In genomic region chr3:86538645-86539554, GRCm38 (mm10) we compare ENCODE assay signal across 8 mouse cellular contexts. TPM values are rescaled to one million over a fixed set of nuclear protein-coding genes. Genes with fewer than 3 reads are reported as not detected.
DNase-seq lines count a peak whose midpoint lies in the region; ATAC-seq and TF ChIP-seq lines count a peak whose summit lies in the region.

No protein-coding gene starts in this region.

- peaks cover 0 to 6% of the 10 kb centered on the region in 2 experiments; a peak in 1 of 4 replicates for H3K4me1 ChIP-seq in heart, embryonic 14.5 days (ENCODE audit: control insufficient read depth in 2 of 2, insufficient read depth in 2 of 2, low read length in 2 of 2)
- H3K4me1 ChIP-seq in embryonic facial prominence, embryonic 11.5 days (ENCODE audit: control insufficient read depth, insufficient read depth, low read length): no peaks in the 10 kb centered on the region
- peaks cover 14% of the 10 kb centered on the region for H3K4me1 ChIP-seq in limb, embryonic 14.5 days (ENCODE audit: control insufficient read depth, insufficient read depth, low read length)
- H3K4me1 ChIP-seq in cerebellum, adult 2 months (ENCODE audit: control insufficient read depth, insufficient read depth, low read length): no peaks in the 10 kb centered on the region

- TF ChIP-seq POLR2A in limb, embryonic 14.5 days (IDR thresholded peaks at IDR 0.05; ENCODE audit: borderline replicate concordance, extremely low read depth, insufficient read depth, insufficient read length): no peak
- TF ChIP-seq POLR2A in cerebellum, adult 2 months (IDR thresholded peaks at IDR 0.05; ENCODE audit: borderline replicate concordance, insufficient read depth, low read length): no peak

- H3K9ac ChIP-seq in heart, embryonic 14.5 days (ENCODE audit: low read length): no peak overlapping the region
- no peak overlapping the region for H3K9ac ChIP-seq in embryonic facial prominence, embryonic 11.5 days (replicated peaks; ENCODE audit: low read length)
- H3K9ac ChIP-seq in limb, embryonic 14.5 days (ENCODE audit: low read depth, low read length, severe bottlenecking): peak overlapping the region; percentile 41; the same call in 1 of the 2 replicates

- 34% methylated on average over 13 of the region's 13 CpGs for WGBS in heart, embryonic 14.5 days
- WGBS in embryonic facial prominence, embryonic 11.5 days: 12% methylated on average over 13 of the region's 13 CpGs
- WGBS in limb, embryonic 14.5 days: 20% methylated on average over 13 of the region's 13 CpGs
- 50% methylated on average over 13 of the region's 13 CpGs for WGBS in cerebellum, adult 2 months

- H3K9me3 ChIP-seq in heart, embryonic 14.5 days (ENCODE audit: control insufficient read depth, low read length): no peaks in the 10 kb centered on the region
- H3K9me3 ChIP-seq in embryonic facial prominence, embryonic 11.5 days (replicated peaks; ENCODE audit: control insufficient read depth, low read length): no peaks in the 10 kb centered on the region
- H3K9me3 ChIP-seq in limb, embryonic 14.5 days (ENCODE audit: control insufficient read depth, low read length): no peaks in the 10 kb centered on the region

- H3K4me3 ChIP-seq in heart, embryonic 14.5 days (ENCODE audit: control insufficient read depth in 1 of 2, insufficient read depth in 1 of 2, low read depth in 1 of 2, low read length in 2 of 2): no peak overlapping the region
- no peak overlapping the region for H3K4me3 ChIP-seq in embryonic facial prominence, embryonic 11.5 days (ENCODE audit: low read depth, low read length)
- peak overlapping the region; percentile 10; the same call in 1 of the 2 replicates for H3K4me3 ChIP-seq in limb, embryonic 14.5 days (replicated peaks; ENCODE audit: low read length)
- no peak overlapping the region for H3K4me3 ChIP-seq in cerebellum, adult 2 months (replicated peaks; ENCODE audit: insufficient read depth, low read depth, low read length)

- no peak for ATAC-seq in heart, embryonic 14.5 days (ENCODE audit: insufficient number of reproducible peaks, insufficient read depth, low FRiP score, low read depth)
- ATAC-seq in embryonic facial prominence, embryonic 11.5 days (replicated peaks; ENCODE audit: insufficient number of reproducible peaks, low FRiP score, low TSS enrichment, low read depth): peak; percentile 64
- peak; percentile 62 for ATAC-seq in limb, embryonic 14.5 days (ENCODE audit: low FRiP score, low read depth)

- no peak for DNase-seq in heart, adult 18-20 months
- peak; percentile 61 for DNase-seq in embryonic facial prominence, embryonic 11.5 days (ENCODE audit: low spot score)
- no peak for DNase-seq in limb, embryonic 14.5 days (ENCODE audit: low spot score)
- peak; percentile 79 for DNase-seq in retina, postnatal 1 day
- no peak for DNase-seq in left cerebral cortex, postnatal 25 days (ENCODE audit: low spot score in 2 of 2)
- DNase-seq in right cerebral cortex, adult 18-20 months: no peak
- no peak for DNase-seq in cerebellum, adult 2 months

- intact Hi-C loops in left cerebral cortex, postnatal 25 days (cut with DNase I): no loop called here

- no peaks in the 10 kb centered on the region for H3K27me3 ChIP-seq in heart, embryonic 14.5 days (ENCODE audit: control insufficient read depth, insufficient read depth, low read length)
- no peaks in the 10 kb centered on the region for H3K27me3 ChIP-seq in embryonic facial prominence, embryonic 11.5 days (ENCODE audit: control insufficient read depth, insufficient read depth, low read length)
- H3K27me3 ChIP-seq in limb, embryonic 14.5 days (ENCODE audit: control insufficient read depth, insufficient read depth, low read length): no peaks in the 10 kb centered on the region
- no peaks in the 10 kb centered on the region for H3K27me3 ChIP-seq in cerebellum, adult 2 months (ENCODE audit: control insufficient read depth, insufficient read depth, low read length)

- no peak overlapping the region for H3K27ac ChIP-seq in heart, embryonic 14.5 days (replicated peaks in 1 of 2; ENCODE audit: control insufficient read depth in 1 of 2, insufficient read depth in 1 of 2, low read depth in 2 of 2, low read length in 2 of 2)
- peak overlapping the region; percentile 14; the same call in 1 of the 2 replicates for H3K27ac ChIP-seq in embryonic facial prominence, embryonic 11.5 days (replicated peaks; ENCODE audit: low read depth, low read length)
- H3K27ac ChIP-seq in limb, embryonic 14.5 days (replicated peaks; ENCODE audit: low read depth, low read length): peak overlapping the region; percentile 44
- no peak overlapping the region; the same call in 1 of the 2 replicates for H3K27ac ChIP-seq in cerebellum, adult 2 months (ENCODE audit: insufficient read depth, low read length)

- no peaks in the 10 kb centered on the region for H3K36me3 ChIP-seq in heart, embryonic 14.5 days (ENCODE audit: control insufficient read depth, insufficient read depth, low read length)
- H3K36me3 ChIP-seq in embryonic facial prominence, embryonic 11.5 days (replicated peaks; ENCODE audit: control insufficient read depth, insufficient read depth, low read depth, low read length): no peaks in the 10 kb centered on the region
- no peaks in the 10 kb centered on the region for H3K36me3 ChIP-seq in limb, embryonic 14.5 days (ENCODE audit: control insufficient read depth, insufficient read depth, low read length)

- TF ChIP-seq CTCF in cerebellum, adult 2 months (IDR thresholded peaks at IDR 0.05; ENCODE audit: borderline replicate concordance, insufficient read depth, low read depth, low read length): no peak

- H3K4me2 ChIP-seq in heart, embryonic 14.5 days (ENCODE audit: low read length): 0 out of 2 replicates have a peak overlapping the region, but pooled peaks have one; percentile 21
- no peak overlapping the region; the same call in 1 of the 2 replicates for H3K4me2 ChIP-seq in embryonic facial prominence, embryonic 11.5 days (ENCODE audit: low read depth, low read length)
- peak overlapping the region; percentile 33 for H3K4me2 ChIP-seq in limb, embryonic 14.5 days (replicated peaks; ENCODE audit: low read depth, low read length, severe bottlenecking)

RNA-seq across cellular contexts. Expression of gene Mab21l2, which starts 9.5 kb away (rescaled TPM):
- 1.5 and 1.6 TPM in 2 replicates for polyA plus RNA-seq in heart, embryonic 14.5 days (2014; fragmentation: Nextera tagmentation; extraction: Ambion mirVana)
- total RNA-seq in heart, adult 18-20 months (2021): under 1 TPM in 1 of 2 experiments, not detected in 1; 0.17 TPM
- 156 and 171 TPM in 2 replicates for polyA plus RNA-seq in embryonic facial prominence, embryonic 11.5 days (2014; fragmentation: Nextera tagmentation; extraction: Ambion mirVana)
- polyA plus RNA-seq in limb, embryonic 14.5 days (2012; rRNA removed): 38.6 and 48.4 TPM in 2 replicates
- polyA plus RNA-seq in limb, embryonic 14.5 days (2014; fragmentation: Nextera tagmentation; extraction: Ambion mirVana): 31.8 and 43.7 TPM in 2 replicates
- under 1 TPM; 0.14 to 0.16 TPM for total RNA-seq in left cerebral cortex, postnatal 25 days (2021)
- polyA plus RNA-seq in cerebellum, adult 2 months (2012; rRNA removed): 15.7 and 19.4 TPM in 2 replicates

Comparison
In these comparisons a context has a peak if more than half of its experiments do, and no peak if none do; other contexts are left out.
1. H3K27ac ChIP-seq: peak in embryonic facial prominence, embryonic 11.5 days (single experiment) and limb, embryonic 14.5 days (single experiment); none in heart, embryonic 14.5 days (0 of 2) and cerebellum, adult 2 months (single experiment).
2. DNase-seq: peak in embryonic facial prominence, embryonic 11.5 days (single experiment) and retina, postnatal 1 day (single experiment); none in heart, adult 18-20 months (0 of 2), limb, embryonic 14.5 days (single experiment), left cerebral cortex, postnatal 25 days (0 of 2), right cerebral cortex, adult 18-20 months (single experiment) and cerebellum, adult 2 months (0 of 2).